Mouse (Mus musculus) brown adipose tissue, adult 24 weeks (tissue): ENCODE measurements at regions not wholly inside any gene's neighbourhood (a gene's known extent, or its start where the extent isn't known, plus 50 kb on each side); places are given as distances from the start of the nearest gene placed in this dataset.
"Not testable (repeated sequence)": the region's sequence is repeated elsewhere in the genome, so short reads cannot be mapped to it uniquely, and the experiment has no call there.

Experiments
- H3K27ac ChIP-seq: fragments of 200-500 bp; replicated peaks from 2 replicates; pipeline ENCODE4 v1.5.1; 2012; ENCODE audit warnings: low read depth, mild to moderate bottlenecking, low read length
- H3K4me1 ChIP-seq: fragments of 200-500 bp; 2 replicates; pipeline ENCODE4 v1.6.1; 2012; ENCODE audit warnings: low read length, mixed read lengths; ENCODE audit not compliant: control insufficient read depth, insufficient read depth, insufficient read length
- H3K4me3 ChIP-seq: fragments of 200-500 bp; 2 replicates; pipeline ENCODE4 v1.5.1; 2012; ENCODE audit warnings: low read depth, mild to moderate bottlenecking, low read length, moderate library complexity; ENCODE audit not compliant: insufficient read depth

DNA sequence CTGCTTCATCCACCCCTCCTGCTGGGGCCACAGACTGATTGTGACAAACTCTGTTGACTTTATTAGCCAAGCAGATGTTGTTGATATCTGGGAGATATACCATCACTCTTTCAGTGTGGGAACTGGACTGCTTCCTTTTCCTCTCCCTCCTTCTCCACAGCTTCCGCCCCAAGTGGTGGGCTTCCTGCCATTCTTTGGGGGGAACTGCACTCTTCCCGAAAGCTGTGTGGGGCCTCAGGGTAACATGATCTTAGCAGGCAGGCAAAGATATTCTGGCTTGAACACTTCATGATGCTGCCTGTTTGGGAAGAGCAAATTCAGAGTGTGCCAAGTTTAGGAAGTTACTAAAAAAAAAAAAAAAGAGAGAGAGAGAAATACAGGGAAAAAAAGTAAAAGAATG is 267.1 kb upstream of the Maf start:
- Histone ChIP-seq H3K4me3 (no peak overlapping the region), H3K27ac (no peak overlapping the region), H3K4me1 (no peaks in the 10 kb centered on the region)

- H3K4me3 ChIP-seq, H3K27ac ChIP-seq, H3K4me1 ChIP-seq: not testable (repeated sequence)
Measured at GRCm38 (mm10) chr8:115971351-115971750, 263.8 kb upstream of the Maf start.

DNA sequence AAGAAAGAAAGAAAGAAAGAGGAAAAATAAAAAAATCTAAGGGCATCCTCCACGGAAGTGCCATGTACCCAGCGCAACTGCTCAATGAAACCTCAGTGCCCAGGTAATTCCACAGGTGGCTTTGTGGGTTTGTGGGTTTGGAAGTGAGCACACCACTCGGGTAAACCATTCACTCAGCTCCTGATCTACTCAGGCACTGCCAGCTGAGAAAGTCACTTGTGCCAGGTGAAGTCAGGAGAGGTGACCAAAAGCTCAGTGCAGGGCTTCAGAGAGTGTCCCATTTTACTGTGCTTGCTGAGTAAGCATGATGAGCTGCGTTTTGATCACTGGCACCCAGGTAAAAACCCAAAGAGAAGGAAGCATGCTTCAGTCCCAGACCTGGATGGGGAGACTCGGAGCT is 260.5 kb upstream of the Maf start:
- Histone ChIP-seq H3K4me1 (no peaks in the 10 kb centered on the region), H3K27ac (no peak overlapping the region), H3K4me3 (no peak overlapping the region)

DNA sequence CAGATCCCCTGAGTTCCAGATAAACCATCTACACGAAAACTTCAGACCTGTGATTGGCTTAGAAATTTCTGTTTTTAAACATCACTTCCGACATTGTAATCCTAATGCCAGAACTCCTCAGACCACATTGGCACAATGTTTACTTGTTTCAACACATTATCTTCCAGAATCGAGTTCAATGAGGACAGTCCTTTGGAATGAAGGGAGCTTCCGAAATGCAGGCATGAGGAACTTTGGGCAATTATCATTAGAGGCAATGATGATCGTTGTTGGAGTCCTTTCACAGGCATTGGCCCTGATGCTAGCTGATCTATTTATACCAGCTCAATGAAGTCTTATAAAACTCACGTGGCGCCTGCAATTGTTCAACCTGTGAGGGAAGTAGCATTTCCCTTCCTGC is 258.4 kb upstream of the Maf start:
- Histone ChIP-seq H3K27ac (no peak overlapping the region), H3K4me3 (no peak overlapping the region), H3K4me1 (no peaks in the 10 kb centered on the region)

DNA sequence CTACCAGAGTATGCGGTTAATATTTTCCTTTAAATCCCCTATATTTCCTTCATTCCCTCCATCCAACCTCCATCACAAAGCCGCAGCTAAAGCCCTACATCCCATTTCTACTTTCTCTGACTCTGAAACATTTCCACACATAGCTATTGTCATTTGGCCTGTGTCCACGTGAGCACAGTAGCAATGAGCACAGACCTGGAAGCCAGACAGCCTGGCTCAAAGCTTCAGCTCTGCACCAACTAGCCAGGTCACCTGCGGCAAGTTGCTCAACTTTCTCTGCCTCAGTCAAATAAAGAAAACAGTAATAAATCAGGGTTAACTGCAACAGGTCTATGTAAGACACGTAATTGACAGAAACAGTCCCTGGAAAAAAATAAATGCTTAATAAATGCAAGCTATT is 247.8 kb upstream of the Maf start:
- Histone ChIP-seq H3K27ac (no peak overlapping the region), H3K4me1 (no peaks in the 10 kb centered on the region), H3K4me3 (no peak overlapping the region)

GRCm38 (mm10) chr8:115953783-115954470 is 246.3 kb upstream of the Maf start:
- no peaks in the 10 kb centered on the region for H3K4me1 ChIP-seq
- H3K4me3 ChIP-seq: no peak overlapping the region
- H3K27ac ChIP-seq: no peak overlapping the region

GRCm38 (mm10) chr8:115952496-115952895 is 244.9 kb upstream of the Maf start:
- Histone ChIP-seq H3K4me3 (no peak overlapping the region), H3K27ac (no peak overlapping the region), H3K4me1 (no peaks in the 10 kb centered on the region)

DNA sequence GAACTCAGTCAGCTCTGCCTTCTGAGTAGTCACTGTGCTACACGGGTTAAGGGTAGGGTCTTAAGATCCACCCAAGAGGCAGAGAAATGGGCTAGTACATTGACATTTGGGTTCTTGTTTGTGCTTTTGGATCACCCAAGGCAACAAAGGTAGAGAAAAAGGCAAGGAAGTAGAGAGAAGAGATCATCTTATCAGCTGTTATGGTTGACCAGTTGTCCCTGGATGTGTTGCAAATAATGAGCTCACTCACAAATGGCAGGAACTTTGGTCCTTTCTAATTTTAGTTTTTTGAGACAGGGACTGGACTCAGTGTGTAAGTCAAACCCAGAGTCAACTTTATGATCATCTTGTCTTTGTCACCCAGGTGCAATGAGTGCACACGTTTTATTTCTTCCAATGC is 241.3 kb upstream of the Maf start:
- Histone ChIP-seq H3K27ac (no peak overlapping the region), H3K4me1 (no peaks in the 10 kb centered on the region), H3K4me3 (no peak overlapping the region)

GRCm38 (mm10) chr8:115948036-115948435 is 240.4 kb upstream of the Maf start:
- Histone ChIP-seq H3K4me1 (no peaks in the 10 kb centered on the region), H3K27ac (no peak overlapping the region), H3K4me3 (no peak overlapping the region)

DNA sequence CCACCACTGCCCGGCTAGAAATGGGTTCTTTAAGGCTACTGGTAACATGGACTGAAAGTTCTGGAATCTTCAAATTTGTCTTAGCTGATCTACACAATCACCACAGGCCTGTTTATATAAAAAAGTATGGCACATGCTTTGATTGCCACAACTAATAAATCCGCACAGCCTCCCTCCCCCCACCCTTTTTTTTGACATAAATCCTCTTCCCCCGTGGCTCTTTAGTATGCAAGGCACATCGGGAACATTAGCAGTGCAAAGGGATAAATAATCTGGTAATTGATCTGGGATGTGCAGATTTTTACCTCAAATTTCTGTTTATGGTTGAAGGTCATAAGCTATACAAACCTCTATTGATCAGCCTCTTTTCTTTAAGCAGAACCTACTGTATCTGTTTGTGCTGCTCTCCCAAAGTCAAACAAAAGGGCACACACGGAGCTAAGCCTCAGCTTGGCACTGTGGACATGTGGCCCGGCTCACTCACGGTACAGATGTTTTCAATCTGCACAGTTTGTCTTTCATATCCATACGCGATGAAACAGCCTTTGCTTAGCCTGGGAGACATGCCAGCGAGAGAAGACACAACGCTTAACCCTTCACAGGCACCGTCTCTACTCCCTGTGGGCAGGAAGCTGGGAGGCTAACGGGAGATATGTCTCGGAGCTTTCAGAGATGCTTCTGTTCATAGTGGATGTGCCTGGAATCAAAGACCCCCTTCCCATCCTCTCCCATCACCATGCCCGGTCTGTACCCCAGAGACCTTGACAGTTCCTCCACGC is 235.3 kb upstream of the Maf start:
- Histone ChIP-seq H3K4me1 (no peaks in the 10 kb centered on the region), H3K4me3 (no peak overlapping the region), H3K27ac (no peak overlapping the region)

GRCm38 (mm10) chr8:115929472-115930210 is 222.0 kb upstream of the Maf start:
- no peaks in the 10 kb centered on the region for H3K4me1 ChIP-seq
- no peak overlapping the region for H3K27ac ChIP-seq
- H3K4me3 ChIP-seq: no peak overlapping the region

DNA sequence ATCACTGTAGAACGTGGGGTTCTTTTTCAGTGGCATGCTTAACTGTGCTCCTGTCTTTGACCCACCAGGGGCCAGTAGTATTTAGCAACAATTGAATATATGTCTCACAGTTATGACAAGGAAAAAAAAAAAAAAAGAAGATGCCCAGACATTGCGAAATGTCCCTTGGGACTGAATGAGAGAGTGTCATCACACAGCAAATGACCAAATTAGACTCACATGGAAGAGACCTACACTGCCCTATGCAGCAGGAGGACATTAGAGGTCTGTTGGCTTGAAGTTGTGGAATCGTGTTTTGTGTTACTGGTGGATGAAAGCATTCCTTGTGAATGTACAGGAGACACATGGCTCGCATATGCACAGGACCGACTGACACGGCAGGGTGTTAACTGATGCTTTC is 214.3 kb upstream of the Maf start:
- Histone ChIP-seq H3K4me1 (no peaks in the 10 kb centered on the region), H3K4me3 (no peak overlapping the region), H3K27ac (no peak overlapping the region)

GRCm38 (mm10) chr8:115906650-115907049 is 199.1 kb upstream of the Maf start:
- Histone ChIP-seq H3K4me1 (no peaks in the 10 kb centered on the region), H3K27ac (no peak overlapping the region), H3K4me3 (no peak overlapping the region)

- no peak overlapping the region for H3K4me3 ChIP-seq
- H3K4me1 ChIP-seq: no peaks in the 10 kb centered on the region
- no peak overlapping the region for H3K27ac ChIP-seq
Measured at GRCm38 (mm10) chr8:115903853-115904420, 196.3 kb upstream of the Maf start.

- Histone ChIP-seq H3K4me1 (no peaks in the 10 kb centered on the region), H3K27ac (no peak overlapping the region), H3K4me3 (no peak overlapping the region)
Measured at GRCm38 (mm10) chr8:115897521-115898178, 190.1 kb upstream of the Maf start.
